Mouse (Mus musculus) heart, embryonic 12.5 days (tissue): ENCODE results near the gene Ghrl. TPM values are rescaled to one million over a fixed set of nuclear protein-coding genes. Genes with fewer than 3 reads are reported as not detected.

Experiments
- microRNA-seq: library from miRNA; unstranded; fragments of <30 nt; microRNA quantifications from one replicate; pipeline ENCODE4, GENCODE M21; 2017
- polyA plus RNA-seq: library from polyadenylated mRNA; unstranded; fragments of >200 nt; fragmentation: Nextera tagmentation; extraction: Ambion mirVana; gene quantifications from 2 replicates; pipeline ENCODE4 v1.2.1, GENCODE M21; 2016

Ghrl gene
- polyA plus RNA-seq, 1 experiment from 2014 or later = not detected

Small RNAs within 50 kb of the gene (microRNA-seq; reads per million reads assigned to microRNA genes)
- gene Mir7042 = not detected

Other genes starting within 250 kb of the Ghrl start
- gene Il17rc, start 248.5 kb downstream of the Ghrl start, polyA plus RNA-seq = 4.5 and 4.7 TPM in 2 replicates
- 42.7 and 46.9 TPM in 2 replicates for gene Creld1, start 236.6 kb downstream of the Ghrl start, polyA plus RNA-seq
- gene Prrt3, start 217.9 kb downstream of the Ghrl start, polyA plus RNA-seq = 0.28 and 0.40 TPM in 2 replicates
- 86.9 and 89.1 TPM in 2 replicates for gene Emc3, start 188.2 kb downstream of the Ghrl start, polyA plus RNA-seq
- gene Fancd2, start 188.2 kb downstream of the Ghrl start, polyA plus RNA-seq = 10.9 and 12.1 TPM in 2 replicates
- 0.26 TPM in 1 of 2 replicates, not detected in the other for gene Fancd2os, start 119.2 kb downstream of the Ghrl start, polyA plus RNA-seq
- gene Brk1, start 115.1 kb downstream of the Ghrl start, polyA plus RNA-seq = 156 and 165 TPM in 2 replicates
- 30.3 and 32.7 TPM in 2 replicates for gene Vhl, start 95.9 kb downstream of the Ghrl start, polyA plus RNA-seq
- 7.0 and 7.9 TPM in 2 replicates for gene Irak2, start 81.4 kb downstream of the Ghrl start, polyA plus RNA-seq
- gene Tatdn2, start 22.8 kb downstream of the Ghrl start, polyA plus RNA-seq = 0.87 and 1.1 TPM in 2 replicates
- gene Sec13, start 20.9 kb upstream of the Ghrl start, polyA plus RNA-seq = 208 and 211 TPM in 2 replicates